ENCODE assay signal across 1 mouse cellular context in genomic region chr1:164275455-164275954, GRCm38 (mm10).
TF ChIP-seq lines count a peak whose summit lies in the region.

Gene Ccdc181, plus strand, starts transcription at chr1:164275585.

TF ChIP-seq in MEL, 35 proteins besides CTCF, POLR2A, EP300 and RAD21 (continued from another document):
- TF ChIP-seq KAT2A (conservative IDR thresholded peaks at IDR 0.05; ENCODE audit: low read depth, low read length) (no peak; the same call in 1 of the 2 replicates), E2F4 (IDR thresholded peaks at IDR 0.05; ENCODE audit: borderline replicate concordance, low read depth, low read length) (peak; percentile 86), ZC3H11A (IDR thresholded peaks at IDR 0.05; ENCODE audit: low read depth, low read length) (no peak), ETS1 (IDR thresholded peaks at IDR 0.05; ENCODE audit: low read depth, low read length) (peak; percentile 70), RCOR1 (IDR thresholded peaks at IDR 0.05; ENCODE audit: low read depth, low read length) (no peak), POLR2AphosphoS5 (IDR thresholded peaks at IDR 0.05; ENCODE audit: borderline replicate concordance, low read depth, low read length) (no peak)
